Mouse (Mus musculus) 416B (cell line): ENCODE results near the gene Cinp.

ENCODE experiments used
- DNase-seq: peaks from one replicate; pipeline ENCODE4 v3.0.0; 2011; ENCODE audit warnings: low read depth

Cinp gene

DNA sequence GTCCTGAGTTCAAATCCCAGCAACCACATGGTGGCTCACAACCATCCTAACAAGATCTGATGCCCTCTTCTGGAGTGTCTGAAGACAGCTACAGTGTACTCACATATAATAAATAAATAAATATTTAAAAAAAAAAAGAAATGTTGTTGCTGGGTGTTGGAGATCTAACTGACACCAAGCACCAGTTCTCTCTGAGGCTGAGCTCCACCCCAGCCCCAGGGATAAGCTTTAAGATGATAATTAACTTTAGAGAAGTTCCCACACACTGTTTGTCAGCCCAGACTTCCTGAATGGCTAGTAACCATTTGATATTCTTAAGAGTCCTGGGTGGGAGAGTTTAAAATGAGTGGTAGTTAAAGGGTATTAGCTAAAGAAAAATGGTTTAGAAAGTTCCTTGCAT is 28.7 kb downstream of the Cinp start:
- DNase-seq = no peak

DNA sequence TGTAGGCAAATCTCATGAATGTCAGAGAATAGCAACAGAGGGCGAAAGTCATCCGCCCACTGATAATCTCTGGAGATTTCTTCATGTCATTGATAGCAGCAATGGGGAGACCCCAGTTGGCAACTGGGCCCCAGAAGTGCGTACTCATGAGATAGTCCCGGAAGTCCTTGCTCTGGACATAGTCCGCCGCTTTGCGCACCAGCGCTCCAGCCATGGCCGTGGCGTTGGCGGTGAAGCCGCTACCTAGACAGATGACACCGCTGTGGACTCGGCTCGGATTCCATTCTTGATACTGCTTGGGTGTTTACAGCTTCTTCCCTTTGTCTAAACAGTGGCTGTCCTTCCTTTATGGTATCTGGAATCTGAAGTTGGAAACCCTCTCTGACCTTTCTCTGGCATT is 30.3 kb downstream of the Cinp start:
- peak; percentile 33 for DNase-seq

DNA sequence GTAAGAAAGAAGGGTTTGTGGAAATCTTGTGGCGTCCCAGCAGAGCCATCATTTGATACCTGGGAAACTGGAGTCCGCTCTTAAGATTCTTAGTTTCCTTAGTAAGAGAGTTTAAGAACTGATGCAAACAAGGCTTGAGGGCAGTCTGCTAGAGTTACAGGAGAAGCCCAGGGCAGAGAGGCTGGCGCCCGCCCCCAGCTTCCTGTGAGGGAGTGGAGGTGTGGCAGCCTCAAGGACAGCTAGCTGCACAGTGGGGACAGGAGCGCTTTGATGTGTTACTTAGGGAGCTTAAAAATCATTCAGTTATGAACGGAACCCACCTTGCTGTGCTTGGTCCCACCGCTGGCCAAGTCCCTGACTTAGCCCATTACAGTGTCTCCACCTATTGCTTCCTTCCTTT is 31.7 kb downstream of the Cinp start:
- peak; percentile 59 for DNase-seq

DNA sequence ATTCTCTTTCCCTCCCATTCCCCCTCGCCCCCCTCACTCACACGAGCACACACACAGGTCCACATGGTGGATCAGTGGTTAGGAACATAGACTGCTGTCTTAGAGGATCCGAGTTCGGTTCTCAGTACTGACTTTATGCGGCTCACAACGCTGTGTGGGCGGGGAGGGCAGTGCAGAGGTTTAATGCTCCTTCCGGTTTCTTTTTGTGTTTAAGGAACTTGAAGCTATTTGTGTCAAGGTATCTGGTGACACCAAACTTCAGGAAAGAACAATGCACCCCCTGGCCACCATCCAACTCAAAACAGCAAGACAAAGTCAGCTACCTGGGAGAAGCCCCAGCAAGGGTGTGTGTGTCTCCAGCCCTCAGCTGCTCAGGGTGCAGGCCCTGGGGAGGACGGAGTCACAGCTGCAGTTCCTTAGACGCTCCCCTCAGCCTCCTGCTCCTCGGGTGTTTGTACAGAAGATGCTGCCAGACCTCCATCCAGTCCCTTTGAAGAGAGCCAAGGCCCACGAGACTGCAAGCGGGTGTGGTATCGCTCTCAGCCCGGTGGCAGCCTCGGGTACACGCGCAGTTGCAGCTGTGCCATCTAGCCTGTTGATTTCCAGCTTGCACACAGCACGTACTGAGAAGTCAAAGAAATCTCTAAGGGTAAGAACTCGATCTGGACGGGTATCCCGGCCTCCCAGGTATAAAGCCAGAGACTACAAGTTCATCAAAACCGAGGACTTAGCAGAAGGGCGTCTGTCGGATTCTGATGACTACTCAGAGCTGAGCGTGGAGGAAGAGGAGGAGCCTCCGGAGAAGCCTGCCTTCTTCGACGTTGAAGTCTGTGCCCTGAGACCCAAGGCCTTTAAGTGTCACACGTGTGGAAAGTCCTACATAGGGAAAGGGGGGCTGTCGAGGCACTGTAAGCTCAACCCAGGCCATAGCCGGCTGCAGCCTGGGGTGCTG is 33.9 kb downstream of the Cinp start:
- no peak for DNase-seq

DNA sequence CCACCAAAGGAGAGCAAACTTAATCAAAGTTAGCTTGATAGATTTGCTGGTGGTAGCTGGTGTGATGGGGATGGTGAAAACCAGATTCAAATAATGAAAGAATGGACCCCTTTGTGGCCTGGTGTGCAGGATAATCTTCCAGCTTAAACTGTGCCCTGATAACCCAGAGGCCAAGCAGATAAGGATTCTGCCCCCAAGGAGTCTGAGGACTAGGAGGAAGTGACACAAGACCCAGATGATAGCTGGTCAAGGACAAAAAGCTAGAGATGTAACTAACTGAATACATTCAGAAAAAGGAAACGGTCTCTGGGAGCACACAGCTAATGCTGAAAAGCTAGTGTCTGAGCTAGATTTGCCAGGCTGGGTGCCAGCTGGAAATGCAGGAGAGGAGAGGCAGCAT is 37.0 kb downstream of the Cinp start:
- peak; percentile 65 for DNase-seq

DNA sequence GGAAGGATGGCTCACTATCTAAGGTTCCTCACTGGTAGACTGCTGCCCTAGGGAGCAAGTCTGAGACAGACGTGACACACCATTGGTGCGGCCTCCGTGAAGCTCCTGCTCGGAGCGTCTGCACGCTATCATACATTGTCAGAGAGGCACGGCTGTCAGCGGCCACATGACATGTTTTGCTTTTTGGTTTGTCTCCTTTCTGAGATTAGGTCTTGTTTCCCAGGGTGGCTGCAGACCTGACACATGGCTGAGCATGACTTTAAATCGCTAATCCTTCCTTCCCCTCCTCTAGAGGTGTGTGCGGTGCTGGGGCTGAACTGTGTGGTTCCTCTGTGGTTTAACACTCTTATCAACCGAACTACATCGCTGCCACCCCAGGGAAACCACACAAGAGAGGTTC is 37.5 kb downstream of the Cinp start:
- peak; percentile 55 for DNase-seq

DNA sequence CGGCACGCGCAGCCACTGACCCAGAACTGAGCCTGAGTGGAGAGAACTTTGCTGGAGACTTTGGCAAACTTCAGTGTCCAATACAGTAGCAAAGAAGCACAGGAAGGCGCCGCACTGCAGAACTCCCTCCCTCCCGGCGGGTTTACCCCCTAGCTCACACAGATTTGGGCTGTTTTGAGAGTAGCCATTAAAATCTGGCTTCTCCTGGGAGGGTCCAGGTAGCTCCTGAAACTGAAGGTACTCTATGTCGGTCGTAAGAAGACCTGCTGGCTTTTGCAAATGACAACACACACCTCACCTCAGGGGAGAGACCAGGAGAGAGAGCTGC is 38.1 kb downstream of the Cinp start:
- DNase-seq = no peak

DNA sequence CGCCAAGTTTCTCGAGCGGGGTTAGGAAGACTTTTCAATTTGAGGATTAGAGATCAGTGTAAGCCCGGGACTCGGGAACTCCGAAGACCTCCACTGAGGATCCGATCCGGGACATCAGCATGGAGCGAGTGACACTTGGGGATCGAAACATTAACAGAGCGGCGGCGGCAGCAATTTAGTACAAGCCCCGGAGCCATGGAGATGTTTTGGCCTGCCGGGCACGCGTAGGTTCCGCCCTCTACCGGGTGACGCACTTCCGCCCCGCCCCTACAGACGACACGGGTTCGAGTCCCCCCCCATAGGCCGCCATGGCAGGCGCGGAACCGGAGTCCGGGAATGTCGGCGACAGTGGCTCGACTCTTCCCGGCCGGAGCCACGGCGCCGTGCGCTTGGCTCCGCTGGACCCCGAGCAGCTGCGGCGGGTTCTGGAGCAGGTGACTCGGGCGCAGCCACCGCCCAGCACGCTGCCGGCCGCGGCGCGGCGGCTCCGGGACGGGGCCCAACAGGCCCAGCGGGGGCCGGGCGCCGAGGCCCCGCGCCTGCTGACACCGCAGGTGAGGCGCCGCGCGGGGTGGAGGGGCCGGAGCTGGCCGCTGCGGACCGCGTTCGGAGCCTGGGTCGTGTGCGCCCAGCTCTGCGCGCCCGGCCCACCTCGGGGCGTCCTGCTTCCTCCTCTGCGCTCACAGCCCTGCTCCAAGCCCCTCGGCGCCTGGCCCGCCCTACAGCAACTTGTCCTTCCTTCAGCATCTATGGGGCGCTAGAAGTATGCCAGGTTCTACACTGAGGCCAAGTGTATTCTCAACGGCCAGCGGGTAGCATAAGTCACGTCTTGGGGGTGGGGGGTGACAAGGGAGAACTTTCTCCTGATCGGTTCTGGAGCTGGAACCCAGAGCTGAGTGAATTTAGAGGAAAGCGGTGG is 38.7 kb downstream of the Cinp start, which contains the start of gene Zfp839:
Gene Zfp839 (plus strand): TSS at position 244 of the 919 bp plus-strand sequence.
- peak; percentile 84 for DNase-seq

DNA sequence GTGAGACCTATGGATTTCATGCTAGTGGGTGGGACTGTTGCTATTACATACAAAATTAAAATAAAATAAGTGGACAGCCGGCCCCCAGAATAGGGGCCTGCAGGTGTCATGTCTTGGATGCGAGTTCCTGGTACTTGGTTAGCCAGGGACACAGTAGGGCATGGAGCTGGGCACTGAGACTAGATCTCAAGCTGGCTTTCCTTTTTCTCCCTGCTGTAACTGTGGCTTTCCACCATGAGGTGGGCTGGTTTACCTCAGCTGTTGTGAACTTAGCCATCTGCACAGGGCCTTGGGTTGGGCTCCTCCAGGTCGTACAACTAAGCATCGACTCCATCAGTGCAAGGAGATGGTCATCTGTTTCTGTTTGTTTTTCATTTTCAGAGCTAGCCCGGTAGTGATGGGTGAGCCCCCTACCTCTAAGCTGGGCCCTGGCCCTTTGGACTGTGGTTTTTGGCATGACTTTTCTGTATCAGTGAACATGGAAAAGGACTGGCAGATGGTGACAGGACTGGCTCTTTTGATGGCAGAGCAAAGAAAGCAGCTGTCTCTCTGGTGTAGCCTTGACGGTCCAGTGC is 42.7 kb downstream of the Cinp start:
- DNase-seq = peak; percentile 13

DNA sequence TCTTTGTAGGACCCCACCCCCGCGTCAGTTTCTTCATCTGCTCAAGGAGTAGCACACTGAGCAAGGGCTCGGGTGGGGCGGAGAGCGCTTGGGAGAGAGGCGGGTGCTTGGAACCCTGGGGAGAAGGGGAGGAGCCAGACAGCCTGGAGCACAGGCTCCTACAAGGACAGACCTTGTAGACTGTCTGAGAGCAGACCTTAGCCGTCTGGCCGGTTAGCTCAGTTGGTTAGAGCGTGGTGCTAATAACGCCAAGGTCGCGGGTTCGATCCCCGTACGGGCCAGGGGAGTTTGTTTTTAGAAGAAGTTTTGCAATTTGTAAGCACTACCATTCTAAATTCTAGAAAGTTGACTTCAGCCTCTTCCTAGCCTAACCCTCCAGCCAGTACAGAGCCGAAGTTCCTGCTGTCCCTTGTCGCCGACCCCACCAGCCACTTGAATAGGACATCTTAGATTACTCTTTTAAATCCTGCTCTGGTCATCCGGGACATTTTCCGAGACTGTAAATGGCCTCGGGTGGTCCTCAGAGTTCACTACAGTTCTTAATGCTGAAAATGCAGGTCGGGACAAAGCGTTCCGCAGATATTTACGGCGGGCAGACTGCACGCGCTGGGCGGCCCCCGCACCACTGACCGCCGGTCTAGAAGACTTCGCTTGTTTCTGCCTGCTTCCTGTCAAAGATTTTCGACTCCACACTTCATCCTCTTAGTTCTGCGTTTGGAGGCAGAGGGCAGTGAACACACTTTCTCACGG is 43.6 kb downstream of the Cinp start:
- DNase-seq = peak; percentile 99

DNA sequence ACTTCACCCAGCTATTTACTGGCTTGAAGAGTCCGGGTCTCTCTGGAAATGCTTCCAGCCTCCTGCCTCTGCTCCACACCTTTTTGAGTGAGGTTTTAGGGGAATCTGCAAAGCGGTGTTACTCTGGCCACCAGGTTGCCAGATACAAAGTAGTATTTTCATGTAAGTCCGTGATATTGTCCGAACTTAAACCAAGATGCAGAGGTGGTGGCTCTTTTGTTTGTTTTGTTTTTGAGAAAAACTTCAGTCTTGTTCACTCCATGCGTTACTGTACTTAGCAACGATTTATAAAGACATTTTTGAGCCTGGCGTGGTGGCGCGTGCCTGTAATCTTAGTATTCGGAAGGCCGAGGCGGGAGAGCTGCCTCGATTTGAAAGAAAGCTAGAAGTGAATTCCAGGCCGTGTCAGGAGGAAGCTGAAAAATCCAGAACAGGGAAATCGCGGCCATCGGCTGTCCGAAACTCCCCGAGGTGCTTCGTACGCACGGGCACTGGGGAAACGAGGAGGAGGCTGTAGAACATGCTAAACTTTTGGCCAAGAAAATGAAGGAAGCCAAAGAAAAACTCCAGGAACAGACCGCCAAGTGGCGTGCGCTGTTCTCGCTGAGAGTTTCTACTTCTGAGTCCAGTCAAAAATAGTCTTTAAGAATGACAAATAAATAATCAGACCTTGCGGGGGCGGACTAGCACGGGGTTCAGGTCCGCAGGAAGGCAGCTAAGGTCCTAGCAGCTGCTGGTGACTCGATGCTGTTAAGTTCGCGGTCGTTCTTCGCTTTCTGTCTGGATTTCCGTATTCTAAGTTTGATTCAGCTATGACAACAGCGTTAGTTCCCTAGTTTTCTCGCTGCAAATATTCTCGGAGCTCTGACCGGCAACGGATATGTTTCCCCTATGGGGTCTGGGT is 44.5 kb downstream of the Cinp start:
- DNase-seq = peak; percentile 95

DNA sequence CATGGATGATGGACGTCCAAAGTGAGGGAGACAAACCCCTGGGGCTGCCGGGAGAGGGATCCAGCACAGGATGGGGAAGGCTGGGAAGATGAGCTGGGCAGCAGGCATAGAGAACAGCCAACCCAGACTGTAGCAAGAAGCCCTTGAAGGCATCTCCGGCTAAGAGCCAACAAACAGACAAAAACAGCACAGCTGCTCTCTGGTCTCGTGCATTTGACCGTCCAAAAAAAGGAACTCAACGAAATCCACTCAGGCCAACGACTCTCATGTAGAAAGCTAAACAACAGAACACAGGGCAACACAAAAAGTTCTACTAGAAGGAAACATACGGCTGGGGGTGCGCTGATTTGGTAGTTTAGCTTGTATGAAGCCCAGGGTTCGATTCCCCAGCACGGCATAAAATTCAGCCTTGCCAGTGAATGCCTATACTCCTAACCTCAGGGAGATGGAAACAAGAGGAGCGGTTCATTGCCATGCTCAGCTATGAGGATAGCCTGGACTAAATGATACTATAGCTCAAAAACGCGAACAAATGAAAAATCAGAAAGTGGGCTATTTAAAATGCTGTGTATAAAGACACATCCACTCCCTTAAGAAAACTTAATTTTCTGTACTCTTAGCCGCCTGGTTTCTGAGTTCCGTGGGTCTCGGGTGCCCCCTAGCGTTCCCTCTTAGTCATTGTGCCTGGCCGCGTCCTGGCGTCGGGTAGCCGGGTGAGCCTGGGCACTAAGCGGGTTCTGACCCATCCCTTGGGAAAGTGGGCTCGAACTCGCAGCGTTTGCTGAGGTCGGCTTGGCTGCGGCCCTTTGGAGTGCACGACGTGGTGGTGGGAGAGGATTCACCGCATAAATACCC is 45.5 kb downstream of the Cinp start:
- peak; percentile 86 for DNase-seq

DNA sequence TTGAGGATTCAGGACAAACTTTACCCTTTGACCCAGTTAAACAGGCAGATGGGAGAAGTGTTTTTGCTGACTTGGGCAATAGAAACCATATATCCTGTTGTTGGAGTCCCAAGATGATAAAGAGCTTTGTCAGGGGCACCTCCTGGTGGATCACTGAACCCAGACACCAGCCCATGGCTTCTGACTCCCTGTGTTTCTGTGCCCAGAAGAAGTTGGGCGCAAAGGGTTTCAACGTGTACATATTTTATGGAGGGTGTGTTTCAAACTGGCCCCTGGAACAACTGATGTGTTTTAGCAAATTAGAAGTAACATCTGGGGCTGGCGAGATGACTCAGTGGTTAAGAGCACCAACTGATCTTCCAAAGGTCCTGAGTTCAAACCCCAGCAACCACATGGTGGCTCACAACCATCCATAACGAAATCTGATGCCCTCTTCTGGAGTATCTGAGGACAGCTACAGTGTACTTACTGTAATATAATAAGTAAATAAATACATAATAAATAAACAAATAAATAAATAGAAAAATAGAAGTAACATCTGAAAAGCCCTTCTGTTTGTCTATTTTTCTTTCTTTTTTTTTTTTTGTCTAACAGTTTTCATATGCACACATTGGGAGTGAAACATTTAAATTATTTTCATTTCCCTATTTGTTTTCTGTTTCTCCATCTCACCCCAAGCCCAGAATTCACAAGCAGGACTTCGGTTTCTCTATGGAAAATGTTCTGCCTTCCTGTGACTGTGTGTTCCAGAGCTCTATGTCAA is 47.0 kb downstream of the Cinp start:
- DNase-seq = peak; percentile 66

DNA sequence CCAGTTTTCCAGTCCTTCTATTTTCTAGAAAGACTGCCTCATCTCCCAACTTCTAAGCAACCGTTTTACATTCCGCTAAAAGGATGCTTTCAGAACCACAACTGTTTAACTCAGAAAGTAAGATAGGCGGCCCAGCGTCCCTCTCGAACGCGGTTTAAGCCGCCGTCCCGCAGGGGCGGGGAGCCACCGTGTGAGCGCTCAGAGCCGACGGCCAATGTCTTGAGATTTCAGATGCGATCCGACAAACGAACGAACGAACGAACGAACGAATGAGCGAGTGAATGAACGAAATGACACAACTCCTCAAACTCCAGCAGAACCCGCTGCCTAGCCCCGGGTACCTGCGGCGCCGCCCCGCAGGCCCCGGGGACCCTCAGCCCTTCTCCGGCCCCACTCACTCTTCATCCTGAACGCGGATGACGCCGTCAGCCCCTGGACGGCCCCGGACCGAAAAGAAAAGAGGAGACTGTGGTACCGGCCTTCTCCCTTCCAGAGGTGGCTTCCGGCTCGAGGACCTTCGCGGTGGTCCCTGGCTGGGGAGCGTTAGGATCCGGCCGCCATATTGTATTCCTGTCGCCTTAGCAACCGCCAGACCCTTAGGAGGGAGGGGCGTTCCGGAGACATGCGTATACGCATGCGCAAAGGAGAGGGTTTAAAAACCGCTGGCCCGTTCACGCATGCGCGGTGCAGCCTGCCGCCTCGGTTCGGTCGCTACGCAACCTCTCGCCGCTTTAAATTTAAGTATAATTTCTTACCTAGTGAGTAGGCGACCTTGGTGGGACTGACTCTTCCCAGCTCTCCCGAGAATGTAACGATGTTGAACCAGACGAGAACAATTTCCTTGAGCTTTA is 48.4 kb downstream of the Cinp start, which contains the start of gene Mok:
Gene Mok (minus strand): TSS at position 592 of the 851 bp plus-strand sequence.
- peak; percentile 92 for DNase-seq

DNA sequence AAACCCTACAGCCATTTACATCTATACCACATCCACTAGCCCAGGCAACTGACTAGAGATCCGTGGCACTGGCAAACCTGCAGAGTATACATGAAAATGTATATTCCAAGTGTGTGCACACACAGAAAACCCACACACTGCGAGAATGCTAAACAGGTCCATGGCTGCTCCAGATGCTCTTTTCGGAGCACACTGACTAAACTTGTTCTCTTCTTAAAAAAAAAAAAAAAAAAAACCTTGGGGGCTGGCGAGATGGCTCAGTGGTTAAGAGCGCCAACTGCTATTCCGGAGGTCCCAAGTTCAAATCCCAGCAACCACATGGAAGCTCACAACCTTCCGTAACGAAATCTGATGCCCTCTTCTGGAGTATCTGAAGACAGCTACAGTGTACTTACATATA is 51.1 kb downstream of the Cinp start:
- no peak for DNase-seq

DNA sequence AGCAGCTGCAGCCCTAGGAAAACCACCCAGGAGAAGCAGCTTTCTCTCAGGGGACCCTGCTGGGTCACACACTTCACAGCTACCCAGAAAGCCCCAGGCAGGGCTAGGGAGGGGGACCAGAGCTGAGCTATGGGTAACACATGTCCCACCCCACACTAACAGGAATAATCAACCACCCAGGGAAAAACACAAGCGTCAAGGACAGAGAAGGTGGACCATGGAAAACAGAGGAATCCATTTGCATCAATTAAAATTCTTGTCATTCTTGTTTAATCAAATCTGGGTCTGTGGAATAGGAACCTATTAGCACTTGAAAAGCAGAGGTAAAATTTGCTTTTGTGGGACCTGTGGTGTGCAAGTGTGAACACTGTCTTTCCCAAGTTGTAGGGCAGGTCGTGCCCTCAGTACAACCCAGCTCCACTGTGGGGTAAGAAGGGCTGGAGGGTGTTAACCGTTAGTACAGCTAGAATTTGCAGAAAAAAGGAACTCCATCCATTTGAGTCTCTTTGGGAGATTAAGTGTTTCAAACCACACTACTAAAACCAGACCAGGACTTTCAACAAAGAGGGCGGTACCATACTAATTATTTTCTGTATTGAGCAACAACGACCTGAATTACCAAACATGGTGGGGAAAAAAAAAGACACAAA is 51.6 kb downstream of the Cinp start:
- no peak for DNase-seq

DNA sequence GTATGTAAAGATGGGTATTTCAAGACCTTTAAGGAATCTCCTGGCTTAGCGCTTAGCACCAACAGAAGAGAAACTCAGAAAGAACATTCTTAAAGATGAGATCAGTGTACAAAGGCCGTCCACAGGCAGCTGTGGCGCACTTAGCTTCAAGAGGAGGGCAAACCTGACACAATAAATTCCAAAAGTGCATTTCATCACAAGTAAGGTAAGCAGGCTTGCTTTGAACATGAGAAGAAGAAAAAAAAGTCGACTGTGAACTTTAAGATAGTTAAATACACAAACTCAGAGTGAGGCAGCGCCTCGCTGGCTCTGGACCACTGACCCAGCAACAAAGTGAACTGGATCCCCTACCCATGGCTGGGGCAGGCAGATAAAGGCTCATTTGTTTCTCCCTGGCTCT is 52.2 kb downstream of the Cinp start:
- DNase-seq = no peak
